Mouse (Mus musculus) liver, embryonic 11.5 days (tissue): Measurements from ENCODE around the gene Kirrel. TPM values are rescaled to one million over a fixed set of nuclear protein-coding genes. Genes with fewer than 3 reads are reported as not detected.

Experiments used
- ATAC-seq: fragments of 200-750 bp; cut with Nextera tagmentation; replicated peaks from 2 replicates; pipeline ENCODE4 v1.8.0; 2017; ENCODE audit warnings: moderate number of reproducible peaks, mild to moderate bottlenecking, moderate TSS enrichment, moderate library complexity; ENCODE audit not compliant: low FRiP score
- DNase-seq: peaks from one replicate; pipeline ENCODE4 v3.0.0-alpha.2; 2017; ENCODE audit warnings: low spot score
- H3K27ac ChIP-seq: fragments of 300-500 bp; sonication (generic); 2 replicates; pipeline ENCODE4 v1.5.1; 2014; ENCODE audit warnings: mild to moderate bottlenecking, low read depth, low read length, control low read depth
- H3K27me3 ChIP-seq: fragments of 300-500 bp; sonication (generic); replicated peaks from 2 replicates; pipeline ENCODE4 v1.6.1; 2014; ENCODE audit warnings: low read length, mixed read lengths; ENCODE audit not compliant: control insufficient read depth, insufficient read depth
- H3K36me3 ChIP-seq: fragments of 300-500 bp; sonication (generic); 2 replicates; pipeline ENCODE4 v1.6.1; 2014; ENCODE audit warnings: mild to moderate bottlenecking, low read length, moderate library complexity, mixed read lengths; ENCODE audit not compliant: control insufficient read depth, insufficient read depth
- H3K4me1 ChIP-seq: fragments of 300-500 bp; sonication (generic); replicated peaks from 2 replicates; pipeline ENCODE4 v1.6.1; 2014; ENCODE audit warnings: low read length, mixed read lengths; ENCODE audit not compliant: control insufficient read depth, insufficient read depth
- H3K4me2 ChIP-seq: fragments of 300-500 bp; sonication (generic); 2 replicates; pipeline ENCODE4 v1.6.1; 2014; ENCODE audit warnings: mild to moderate bottlenecking, control low read depth, moderate library complexity
- H3K4me3 ChIP-seq: fragments of 300-500 bp; sonication (generic); 2 replicates; pipeline ENCODE4 v1.5.1; 2014; ENCODE audit warnings: low read depth, low read length, control low read depth
- H3K9ac ChIP-seq: fragments of 300-500 bp; sonication (generic); 2 replicates; pipeline ENCODE4 v1.6.1; 2014; ENCODE audit warnings: low read depth, low read length, control low read depth
- H3K9me3 ChIP-seq: fragments of 300-500 bp; sonication (generic); 2 replicates; pipeline ENCODE4 v1.6.1; 2016; ENCODE audit warnings: low read length, inconsistent platforms, mixed read lengths; ENCODE audit not compliant: control insufficient read depth
- WGBS: fragments of 180-500 bp; shearing (Covaris S2); extraction: QIAGEN DNeasy Blood & Tissue Kit; methylation state at CpG from one replicate; pipeline ENCODE4 v1.1.7; 2014; 5-methylcytosine and 5-hydroxymethylcytosine counted together
- polyA plus RNA-seq: library from polyadenylated mRNA; unstranded; fragments of >200 nt; fragmentation: Nextera tagmentation; extraction: Ambion mirVana; gene quantifications from 2 replicates; pipeline ENCODE4 v1.2.1, GENCODE M21; 2014

Gene Kirrel
- polyA plus RNA-seq, 1 experiment from 2014 or later = 3.6 TPM

DNA sequence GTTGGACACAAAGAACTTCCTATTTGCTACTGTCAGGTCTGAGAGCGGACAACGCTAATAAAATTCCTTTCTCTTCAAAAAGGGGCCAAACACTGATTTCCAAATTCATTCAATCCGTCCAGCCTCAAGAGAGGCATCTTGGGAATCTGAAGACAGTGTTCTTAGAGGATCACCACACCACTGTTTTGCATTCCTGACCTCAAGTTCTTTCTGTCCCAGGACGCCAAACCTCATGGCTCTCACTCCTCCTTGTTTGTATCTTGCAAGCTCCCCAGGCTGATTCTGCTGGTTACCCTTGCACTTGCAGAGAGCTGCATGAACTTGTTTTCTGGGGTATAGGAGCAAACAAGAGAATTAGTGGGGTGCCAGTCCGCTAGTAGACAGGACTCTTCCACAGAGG lies 12.2 kb downstream of the Kirrel start:
- DNase-seq = no peak
- Histone ChIP-seq H3K9me3 (no peaks in the 10 kb centered on the region), H3K9ac (no peak overlapping the region), H3K36me3 (no peaks in the 10 kb centered on the region), H3K27me3 (no peaks in the 10 kb centered on the region), H3K4me3 (no peak overlapping the region), H3K4me2 (no peak overlapping the region), H3K27ac (no peak overlapping the region), H3K4me1 (peaks cover 17% of the 10 kb centered on the region)
- 82% methylated on average over 5 of the region's 5 CpGs for WGBS
- no peak for ATAC-seq

DNA sequence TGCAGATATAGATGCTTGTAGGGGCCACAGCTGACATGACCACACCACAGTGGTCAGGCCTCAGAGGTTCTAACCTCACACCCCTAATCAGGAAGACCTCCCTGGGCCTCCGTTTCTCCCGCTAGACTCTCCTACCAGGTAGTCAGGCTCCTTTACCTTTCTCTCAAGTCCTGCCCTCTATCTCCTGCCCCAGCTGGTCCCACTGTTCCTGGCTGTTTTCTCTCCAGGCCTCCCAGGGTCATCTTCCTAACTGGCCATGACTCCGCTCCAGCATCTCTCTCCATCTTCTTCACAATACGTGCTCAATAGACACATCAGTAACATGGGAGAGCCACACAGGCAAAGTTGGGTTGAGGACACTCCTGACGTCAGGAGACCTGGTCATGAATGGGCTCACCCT lies 12.9 kb downstream of the Kirrel start:
- Histone ChIP-seq H3K9ac (no peak overlapping the region), H3K4me1 (peaks cover 18% of the 10 kb centered on the region), H3K27ac (no peak overlapping the region), H3K9me3 (no peaks in the 10 kb centered on the region), H3K4me3 (no peak overlapping the region), H3K4me2 (no peak overlapping the region), H3K27me3 (no peaks in the 10 kb centered on the region), H3K36me3 (no peaks in the 10 kb centered on the region)
- no peak for DNase-seq
- 77% methylated on average over 5 of the region's 5 CpGs for WGBS
- no peak for ATAC-seq

- no peak for ATAC-seq
- Histone ChIP-seq H3K4me2 (no peak overlapping the region), H3K4me3 (no peak overlapping the region), H3K36me3 (no peaks in the 10 kb centered on the region), H3K9me3 (no peaks in the 10 kb centered on the region), H3K27me3 (no peaks in the 10 kb centered on the region), H3K4me1 (peaks cover 18% of the 10 kb centered on the region), H3K9ac (no peak overlapping the region), H3K27ac (no peak overlapping the region)
- 39% methylated on average over 6 of the region's 6 CpGs for WGBS
- DNase-seq = no peak
Observed at GRCm38 (mm10) chr3:87160819-87161509, 13.6 kb downstream of the Kirrel start.

DNA sequence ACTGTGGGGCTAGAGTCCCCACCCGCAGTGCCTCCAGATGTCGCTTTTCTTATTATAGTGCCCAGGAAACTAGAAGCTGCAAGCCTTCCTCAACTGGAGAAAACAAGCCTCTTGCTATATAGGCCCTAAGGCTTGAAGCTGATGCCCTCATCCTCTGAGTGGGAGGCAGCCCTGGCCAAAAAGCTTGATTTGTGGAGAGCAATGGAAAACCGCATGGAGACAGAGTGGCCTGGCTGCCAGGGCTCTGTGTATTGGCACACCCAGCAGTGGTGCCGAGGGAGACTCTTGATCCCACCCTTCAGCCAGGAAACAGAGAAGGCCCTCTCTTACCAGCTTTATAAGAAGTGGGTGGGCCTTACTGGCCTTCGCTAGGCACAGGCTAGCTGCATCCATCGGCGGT lies 15.4 kb downstream of the Kirrel start:
- H3K4me3 ChIP-seq = no peak overlapping the region
- H3K4me2 ChIP-seq = no peak overlapping the region
- WGBS = 84% methylated on average over 7 of the region's 7 CpGs
- H3K36me3 ChIP-seq = no peaks in the 10 kb centered on the region
- DNase-seq (no peak), ATAC-seq (no peak)
- no peaks in the 10 kb centered on the region for H3K9me3 ChIP-seq
- no peaks in the 10 kb centered on the region for H3K27me3 ChIP-seq
- peaks cover 14% of the 10 kb centered on the region for H3K4me1 ChIP-seq
- no peak overlapping the region for H3K9ac ChIP-seq
- H3K27ac ChIP-seq = peak overlapping the region; percentile 34

DNA sequence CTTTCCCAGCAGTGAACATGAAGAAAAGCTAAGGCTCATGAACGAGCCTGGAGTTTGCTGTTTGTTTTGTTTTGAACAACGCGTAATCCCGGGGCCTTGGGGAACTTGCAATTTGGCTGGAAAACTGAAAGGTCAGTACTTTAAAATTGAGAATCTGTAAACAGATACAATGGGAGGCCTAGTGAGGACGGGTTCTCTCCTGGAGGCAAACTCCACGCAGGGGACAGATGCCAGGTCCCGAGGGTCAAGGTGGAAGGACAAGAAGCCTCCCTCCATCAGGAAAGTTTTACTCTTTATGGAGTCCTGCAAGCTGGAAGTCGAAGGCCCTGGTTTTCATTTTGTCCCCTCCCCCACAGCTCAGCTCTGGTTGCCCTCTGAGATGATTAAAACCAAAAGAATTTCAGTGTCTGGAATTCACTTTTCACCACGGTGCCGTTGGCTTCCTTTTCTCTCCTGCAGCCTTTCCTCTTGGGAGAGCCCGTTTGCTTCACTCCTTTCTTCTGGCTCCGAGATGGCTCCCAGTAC lies 16.7 kb downstream of the Kirrel start:
- Histone ChIP-seq H3K9ac (no peak overlapping the region), H3K27ac (peak overlapping the region; percentile 62), H3K4me1 (peaks cover 15% of the 10 kb centered on the region), H3K4me3 (no peak overlapping the region), H3K27me3 (no peaks in the 10 kb centered on the region), H3K4me2 (no peak overlapping the region; the same call in 1 of the 2 replicates), H3K36me3 (no peaks in the 10 kb centered on the region), H3K9me3 (no peaks in the 10 kb centered on the region)
- no peak for DNase-seq
- WGBS = 31% methylated on average over 12 of the region's 12 CpGs
- no peak for ATAC-seq

GRCm38 (mm10) chr3:87157297-87157696 lies 17.2 kb downstream of the Kirrel start:
- Histone ChIP-seq H3K27ac (peak overlapping the region; percentile 62), H3K9ac (no peak overlapping the region), H3K9me3 (no peaks in the 10 kb centered on the region), H3K27me3 (no peaks in the 10 kb centered on the region), H3K4me2 (no peak overlapping the region; the same call in 1 of the 2 replicates), H3K4me1 (peaks cover 15% of the 10 kb centered on the region), H3K36me3 (no peaks in the 10 kb centered on the region), H3K4me3 (no peak overlapping the region)
- WGBS = 55% methylated on average over 6 of the region's 6 CpGs
- ATAC-seq = no peak
- DNase-seq = no peak

DNA sequence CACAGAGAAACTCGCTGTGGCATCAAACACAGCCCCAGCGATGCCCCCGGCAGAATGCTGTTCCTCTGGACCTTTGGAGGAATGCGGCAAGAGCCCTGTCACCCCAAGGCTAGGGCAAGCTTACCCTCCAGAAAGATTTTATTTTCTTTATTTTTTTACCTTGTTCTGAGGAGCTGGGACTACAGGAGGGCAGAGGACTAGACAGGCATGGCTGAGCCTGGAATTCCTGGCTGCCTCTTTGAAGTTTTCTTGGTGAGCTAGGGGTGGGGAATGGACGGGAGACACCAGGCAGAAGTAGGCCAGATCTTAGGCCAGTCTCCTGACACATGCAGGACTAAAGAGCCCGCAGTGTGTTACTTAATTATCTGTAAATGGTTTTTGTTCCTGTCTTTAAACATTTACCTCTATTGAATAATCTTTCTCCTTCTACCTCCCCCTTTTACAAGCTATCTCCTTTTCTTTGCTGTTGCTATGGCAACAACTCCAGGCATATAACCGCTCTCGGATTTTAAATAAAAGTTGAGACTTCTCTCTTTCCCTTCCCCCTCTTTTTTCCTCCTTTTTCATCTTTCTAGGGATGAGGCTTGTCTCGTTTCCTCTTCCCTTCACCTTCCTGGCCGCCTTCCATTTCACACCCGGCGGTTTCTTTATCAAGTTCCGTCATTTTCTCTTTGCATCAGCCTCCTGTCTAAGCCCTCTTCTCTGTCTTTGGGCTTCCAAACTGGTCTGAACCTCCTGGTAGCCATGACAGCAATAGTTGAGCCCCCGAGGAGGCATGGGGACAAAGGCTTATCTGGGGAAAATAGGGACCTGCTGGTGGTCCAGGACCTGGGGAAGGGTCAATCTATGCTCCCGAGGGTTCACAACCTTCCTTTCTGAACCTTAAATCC lies 19.9 kb downstream of the Kirrel start:
- no peak overlapping the region for H3K4me2 ChIP-seq
- DNase-seq (no peak), ATAC-seq (no peak)
- WGBS = 53% methylated on average over 15 of the region's 15 CpGs
- no peak overlapping the region for H3K27ac ChIP-seq
- H3K27me3 ChIP-seq = no peaks in the 10 kb centered on the region
- H3K4me1 ChIP-seq = peaks cover 15% of the 10 kb centered on the region
- no peaks in the 10 kb centered on the region for H3K36me3 ChIP-seq
- H3K9me3 ChIP-seq = no peaks in the 10 kb centered on the region
- no peak overlapping the region for H3K4me3 ChIP-seq
- no peak overlapping the region for H3K9ac ChIP-seq

GRCm38 (mm10) chr3:87153038-87153437 lies 21.5 kb downstream of the Kirrel start:
- H3K27ac ChIP-seq = no peak overlapping the region
- ATAC-seq (no peak), DNase-seq (no peak)
- no peak overlapping the region for H3K4me3 ChIP-seq
- H3K4me2 ChIP-seq = no peak overlapping the region
- H3K27me3 ChIP-seq = no peaks in the 10 kb centered on the region
- WGBS = 47% methylated on average over 2 of the region's 2 CpGs
- no peak overlapping the region for H3K9ac ChIP-seq
- H3K36me3 ChIP-seq = no peaks in the 10 kb centered on the region
- no peaks in the 10 kb centered on the region for H3K9me3 ChIP-seq
- H3K4me1 ChIP-seq = peaks cover 15% of the 10 kb centered on the region
